Mouse (Mus musculus) MEL-GATA-1-ER (cell line): Measurements from ENCODE around the gene Sorbs1.

Experiments
- DNase-seq: peaks from one replicate; pipeline ENCODE4 v3.0.0-alpha.2; 2012; ENCODE audit warnings: low read depth; ENCODE audit errors: extremely low read depth

The Sorbs1 gene

GRCm38 (mm10) chr19:40376566-40377281, 136.9 kb downstream of the Sorbs1 start:
- DNase-seq = no peak

GRCm38 (mm10) chr19:40374720-40375119, 138.9 kb downstream of the Sorbs1 start:
- DNase-seq = no peak

DNA sequence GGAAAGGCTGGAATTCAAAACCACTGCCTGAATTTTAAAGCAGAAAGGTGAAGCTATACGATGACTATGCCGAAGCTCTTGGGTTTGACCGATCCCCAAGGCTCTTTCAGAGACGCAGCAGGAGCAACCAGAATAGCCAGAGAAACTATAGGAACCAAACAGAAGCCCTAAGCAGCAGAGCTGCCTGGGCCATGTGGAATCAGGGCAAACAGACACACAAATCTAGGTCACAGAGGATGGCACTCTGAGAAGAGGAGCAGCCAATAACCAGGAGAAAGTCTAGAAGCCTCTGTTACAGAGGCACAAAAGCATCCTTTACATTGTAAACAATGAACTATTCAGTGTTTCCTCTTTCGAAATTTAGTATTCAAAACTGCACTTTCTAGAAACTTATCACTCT, 140.9 kb downstream of the Sorbs1 start:
- DNase-seq = no peak

DNA sequence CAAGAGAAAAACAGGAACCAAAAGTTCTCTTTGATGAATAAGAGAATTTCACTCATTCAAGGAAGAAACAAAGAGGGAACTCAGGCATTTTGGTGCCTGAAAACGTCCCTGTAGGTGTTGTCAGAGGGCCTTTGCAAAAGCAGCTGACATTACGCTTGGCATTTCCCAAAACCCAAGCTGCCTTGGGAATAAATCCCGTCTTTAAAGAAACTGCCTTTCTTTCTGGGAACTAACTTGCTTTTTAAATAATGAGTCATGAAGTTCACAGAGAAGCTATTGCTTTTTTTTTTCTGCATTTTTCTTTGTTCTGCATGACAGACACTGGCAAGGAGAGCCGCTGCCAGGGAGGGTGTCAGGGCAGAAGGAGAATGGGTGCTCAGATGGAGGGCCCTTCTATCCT, 141.7 kb downstream of the Sorbs1 start:
- no peak for DNase-seq

- no peak for DNase-seq
Measured at GRCm38 (mm10) chr19:40369852-40370811, 143.4 kb downstream of the Sorbs1 start.

- DNase-seq = no peak
Measured at GRCm38 (mm10) chr19:40368517-40368916, 145.1 kb downstream of the Sorbs1 start.

DNA sequence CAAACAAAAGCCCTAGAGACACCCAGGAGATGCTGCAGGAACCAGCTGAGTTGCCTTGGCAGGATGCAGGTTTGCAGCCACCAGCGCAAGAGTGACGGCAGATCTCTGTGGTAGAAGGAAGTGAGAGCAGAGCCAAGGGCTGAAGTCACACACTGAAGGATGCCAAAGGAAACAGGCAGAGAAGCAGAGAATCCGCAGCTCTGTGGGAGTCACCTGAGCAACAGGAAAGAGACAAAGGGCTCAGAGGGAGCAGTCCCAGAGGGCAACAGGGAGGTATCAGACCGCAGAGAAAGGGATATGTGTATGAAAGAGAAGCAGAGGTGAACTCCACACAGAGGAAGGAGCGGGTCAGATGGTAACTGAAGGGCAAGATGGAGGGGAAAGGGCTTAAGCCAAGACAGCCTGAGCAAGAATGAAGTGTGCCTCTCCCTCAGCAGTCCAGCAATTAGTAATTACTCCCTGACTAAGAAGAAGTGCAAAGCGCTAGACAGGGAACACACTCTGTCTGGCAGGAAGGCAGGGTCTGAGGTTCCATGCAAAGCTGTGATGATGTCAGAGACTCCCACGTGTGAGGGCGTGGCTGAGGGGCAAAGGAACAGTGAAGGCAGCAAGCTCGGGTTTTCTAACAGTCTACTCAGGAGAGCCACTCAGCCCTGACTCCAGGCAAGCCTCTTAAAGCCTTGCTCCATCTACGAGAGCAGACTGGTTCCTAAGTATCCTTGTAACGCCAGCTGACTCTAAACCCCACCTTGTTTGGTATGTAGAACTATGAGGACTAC, 147.2 kb downstream of the Sorbs1 start:
- no peak for DNase-seq

GRCm38 (mm10) chr19:40365137-40365536, 148.4 kb downstream of the Sorbs1 start:
- DNase-seq = no peak

- no peak for DNase-seq
Measured at GRCm38 (mm10) chr19:40363447-40363846, 150.1 kb downstream of the Sorbs1 start.

DNA sequence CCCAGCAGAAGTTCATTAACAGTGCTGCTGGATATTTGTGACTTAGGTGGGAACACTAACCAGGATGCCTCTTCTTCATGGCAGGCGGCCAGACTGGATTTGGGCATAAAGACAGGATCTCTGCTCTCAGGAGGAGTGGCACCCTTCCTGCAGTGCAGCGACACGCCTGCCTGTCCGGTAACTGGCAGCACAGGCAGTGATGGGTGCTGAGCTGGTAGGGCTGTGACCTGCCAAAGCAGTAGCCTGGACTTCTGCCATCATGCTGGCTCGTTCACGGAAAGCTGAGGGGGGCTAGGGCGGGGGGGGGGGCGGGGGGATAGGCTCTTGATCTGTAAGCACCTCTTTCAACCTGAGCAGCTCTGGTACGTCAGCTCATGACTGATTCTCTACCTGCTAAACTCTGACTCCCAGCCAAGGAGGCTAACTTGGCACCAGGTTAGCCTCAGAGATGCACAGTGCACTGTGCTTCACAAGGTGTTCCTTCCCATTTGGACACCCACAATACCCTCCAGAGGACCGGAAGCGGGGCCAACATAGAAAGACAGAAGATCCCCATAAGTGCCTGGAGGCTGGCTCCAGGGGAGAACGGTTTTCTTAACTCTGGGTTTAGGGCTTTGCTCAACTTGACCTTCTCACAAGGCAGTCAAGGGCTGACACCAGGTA, 151.2 kb downstream of the Sorbs1 start:
- no peak for DNase-seq

- no peak for DNase-seq
Measured at GRCm38 (mm10) chr19:40359712-40360394, 153.7 kb downstream of the Sorbs1 start.

- no peak for DNase-seq
Measured at GRCm38 (mm10) chr19:40356536-40357522, 156.8 kb downstream of the Sorbs1 start.

DNA sequence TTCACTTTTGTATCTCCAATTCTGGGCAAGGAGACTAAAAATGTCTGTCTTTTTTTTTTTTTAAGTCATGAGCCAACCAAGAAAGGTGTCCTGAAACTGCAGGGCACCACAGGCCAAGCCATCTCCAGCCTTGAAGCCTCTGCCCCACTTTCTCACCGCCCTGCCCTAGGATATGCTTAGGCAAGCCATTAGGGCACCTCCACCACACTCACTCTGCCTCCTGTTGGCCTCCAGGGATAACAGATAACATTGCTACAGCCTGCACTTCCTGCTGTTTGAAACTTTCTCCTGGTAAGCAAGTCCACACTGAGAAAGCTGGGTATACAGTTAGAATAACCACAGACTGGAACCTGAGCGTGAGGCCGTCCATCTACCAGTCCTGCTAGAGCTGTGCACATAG, 158.5 kb downstream of the Sorbs1 start:
- DNase-seq = no peak

GRCm38 (mm10) chr19:40352006-40352405, 161.6 kb downstream of the Sorbs1 start:
- DNase-seq = no peak

DNA sequence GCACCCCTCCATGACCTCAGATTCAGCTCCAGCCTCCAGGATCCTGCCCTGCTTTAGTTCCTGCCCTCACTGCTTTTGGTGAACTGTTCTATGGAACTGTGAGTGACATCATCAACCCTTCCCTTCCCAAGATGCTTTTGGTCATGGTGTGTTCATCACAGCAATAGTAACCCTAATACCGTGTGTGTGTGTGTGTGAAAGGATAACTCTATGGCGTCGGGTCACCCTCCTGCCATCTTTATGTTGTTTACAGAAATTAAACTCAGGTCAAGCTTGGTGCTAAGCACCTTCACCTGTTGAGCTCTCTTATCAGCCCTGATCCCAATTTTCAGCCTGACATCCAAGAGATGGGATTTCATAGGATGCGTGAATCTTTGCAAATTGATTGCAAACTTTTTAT, 162.7 kb downstream of the Sorbs1 start:
- no peak for DNase-seq

DNA sequence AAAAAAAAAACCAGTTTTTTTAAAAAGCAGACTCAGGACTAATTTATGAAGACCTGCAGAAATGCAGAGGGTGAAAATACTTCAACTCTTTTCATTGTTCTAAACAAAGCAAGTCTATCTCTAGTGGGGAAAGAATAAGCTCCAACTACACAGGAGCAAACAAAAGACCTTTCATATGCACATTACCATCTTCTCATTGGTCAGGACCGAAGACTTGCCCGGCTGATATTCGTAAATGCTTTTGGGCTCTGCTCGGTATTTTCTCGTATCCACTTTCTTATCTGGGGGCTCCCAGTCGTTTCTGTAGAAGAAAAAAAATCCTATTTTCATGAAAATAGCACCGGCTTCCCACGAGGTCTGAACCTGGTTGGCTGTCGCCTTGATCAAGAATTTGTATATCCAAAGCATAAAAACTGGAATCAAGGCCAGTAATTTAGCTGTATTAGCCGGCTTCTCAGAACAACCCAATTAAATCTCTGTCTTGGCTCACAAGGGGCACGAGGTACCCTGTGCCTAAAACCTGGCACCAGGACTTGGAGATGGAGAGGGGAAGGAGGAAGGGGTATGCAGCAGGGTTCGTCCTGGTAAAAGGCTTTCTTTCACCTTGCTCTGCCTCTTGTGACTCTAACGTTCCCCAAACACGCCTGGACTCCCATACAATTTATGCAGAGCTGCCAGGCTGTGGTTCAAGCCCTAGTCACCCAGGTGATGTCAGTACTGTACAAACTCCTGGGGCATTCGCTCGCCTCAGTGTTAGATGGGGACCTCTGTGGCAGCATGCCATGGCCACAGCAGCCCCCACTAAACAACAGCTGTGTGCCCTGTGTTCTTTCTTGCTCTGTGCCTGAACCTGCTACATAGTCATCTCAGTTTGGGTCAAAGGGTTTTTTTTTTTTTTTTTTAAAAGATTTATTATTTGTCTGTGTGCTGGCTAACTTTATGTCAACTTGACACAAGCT, 163.6 kb downstream of the Sorbs1 start:
- DNase-seq = no peak

DNA sequence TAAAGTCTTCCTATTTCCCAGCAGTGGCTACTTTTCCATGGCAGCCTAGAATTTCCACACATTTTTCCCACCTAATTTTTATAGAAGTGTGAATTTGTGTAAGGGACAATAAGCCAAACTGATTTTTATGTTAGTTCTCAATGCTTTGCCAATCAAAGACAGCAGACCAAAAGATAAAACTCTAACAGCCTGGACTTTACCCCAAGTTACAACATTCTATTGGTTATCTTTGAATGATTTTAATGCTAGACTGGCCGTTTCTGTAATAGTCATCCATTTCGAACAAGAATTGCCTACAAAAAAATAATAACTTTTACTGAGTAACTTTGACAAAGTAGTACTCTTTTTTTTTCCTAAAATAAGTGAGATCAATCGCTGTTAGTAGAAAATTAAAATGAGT, 164.3 kb downstream of the Sorbs1 start:
- no peak for DNase-seq

- no peak for DNase-seq
Measured at GRCm38 (mm10) chr19:40348652-40349051, 164.9 kb downstream of the Sorbs1 start.
